Mouse (Mus musculus) heart, embryonic 16.5 days (tissue): Measurements from ENCODE around the gene Gipc3. TPM values are rescaled to one million over a fixed set of nuclear protein-coding genes. Genes with fewer than 3 reads are reported as not detected.
A peak's percentile ranks its signal among the peaks of the same experiment; 100 is the strongest.

Experiments used
- ATAC-seq: fragments of 200-750 bp; cut with Nextera tagmentation; replicated peaks from 2 replicates; pipeline ENCODE4 v1.8.0; 2017; ENCODE audit warnings: moderate number of reproducible peaks; ENCODE audit not compliant: insufficient read depth, low FRiP score; ENCODE audit errors: extremely low read depth
- H3K27ac ChIP-seq: fragments of 300-500 bp; sonication (generic); 2 replicates; pipeline ENCODE4 v1.5.1; 2014; ENCODE audit warnings: mild to moderate bottlenecking, low read length, control low read depth, moderate library complexity
- H3K27me3 ChIP-seq: fragments of 300-500 bp; sonication (generic); 2 replicates; pipeline ENCODE4 v1.6.1; 2014; ENCODE audit warnings: low read length, mixed read lengths; ENCODE audit not compliant: control insufficient read depth, insufficient read depth
- H3K36me3 ChIP-seq: fragments of 300-500 bp; sonication (generic); 2 replicates; pipeline ENCODE4 v1.6.1; 2014; ENCODE audit not compliant: control insufficient read depth, insufficient read depth
- H3K4me1 ChIP-seq: fragments of 300-500 bp; sonication (generic); 2 replicates; pipeline ENCODE4 v1.6.1; 2014; ENCODE audit warnings: low read length, mixed read lengths; ENCODE audit not compliant: control insufficient read depth, insufficient read depth
- H3K4me2 ChIP-seq: fragments of 300-500 bp; sonication (generic); 2 replicates; pipeline ENCODE4 v1.6.1; 2014; ENCODE audit warnings: low read depth, mild to moderate bottlenecking, control low read depth, low read length
- H3K4me3 ChIP-seq: fragments of 300-500 bp; sonication (generic); 2 replicates; pipeline ENCODE4 v1.5.1; 2014; ENCODE audit warnings: mild to moderate bottlenecking, control low read depth, low read length
- H3K9ac ChIP-seq: fragments of 300-500 bp; sonication (generic); 2 replicates; pipeline ENCODE4 v1.6.1; 2014; ENCODE audit warnings: low read length, control low read depth
- H3K9me3 ChIP-seq: fragments of 300-500 bp; sonication (generic); replicated peaks from 2 replicates; pipeline ENCODE4 v1.6.1; 2016; ENCODE audit warnings: low read length; ENCODE audit not compliant: control insufficient read depth
- WGBS: fragments of 180-500 bp; shearing (Covaris S2); extraction: QIAGEN DNeasy Blood & Tissue Kit; methylation state at CpG from one replicate; pipeline ENCODE4 v1.1.7; 2014; 5-methylcytosine and 5-hydroxymethylcytosine counted together
- polyA plus RNA-seq: library from polyadenylated mRNA; unstranded; fragments of >200 nt; fragmentation: Nextera tagmentation; extraction: Ambion mirVana; gene quantifications from 2 replicates; pipeline ENCODE4 v1.2.1, GENCODE M21; 2015

Gipc3 gene
- polyA plus RNA-seq, 1 experiment from 2014 or later: 0.08 TPM

- H3K4me2 ChIP-seq: no peak overlapping the region
- 66% methylated on average over 9 of the region's 9 CpGs for WGBS
- no peaks in the 10 kb centered on the region for H3K27me3 ChIP-seq
- ATAC-seq: no peak
- H3K4me3 ChIP-seq: no peak overlapping the region
- no peaks in the 10 kb centered on the region for H3K9me3 ChIP-seq
- peaks cover 2% of the 10 kb centered on the region; the same call in 1 of the 2 replicates for H3K36me3 ChIP-seq
- H3K4me1 ChIP-seq: peaks cover 25% of the 10 kb centered on the region
- no peak overlapping the region for H3K27ac ChIP-seq
- H3K9ac ChIP-seq: no peak overlapping the region
Observed at GRCm38 (mm10) chr10:81354738-81355477, 11.8 kb upstream of the Gipc3 start.

- peaks cover 28% of the 10 kb centered on the region for H3K4me1 ChIP-seq
- ATAC-seq: no peak
- peak overlapping the region; percentile 42; the same call in 1 of the 2 replicates for H3K27ac ChIP-seq
- H3K9ac ChIP-seq: no peak overlapping the region
- H3K9me3 ChIP-seq: no peaks in the 10 kb centered on the region
- H3K4me2 ChIP-seq: 0 out of 2 replicates have a peak overlapping the region, but pooled peaks have one; percentile 15
- 17% methylated on average over 9 of the region's 9 CpGs for WGBS
- H3K4me3 ChIP-seq: no peak overlapping the region
- peaks cover 11% of the 10 kb centered on the region; the same call in 1 of the 2 replicates for H3K36me3 ChIP-seq
- H3K27me3 ChIP-seq: no peaks in the 10 kb centered on the region
Observed at GRCm38 (mm10) chr10:81351678-81352291, 8.7 kb upstream of the Gipc3 start.

GRCm38 (mm10) chr10:81350351-81351063 is 7.4 kb upstream of the Gipc3 start, which contains the start of gene Hmg20b:
Hmg20b (minus strand) TSS chr10:81350480.
- peak within 1 kb of the TSS; percentile 89 for H3K27ac ChIP-seq
- no peaks in the 10 kb centered on the region for H3K27me3 ChIP-seq
- under 1% methylated on average over 54 of the region's 54 CpGs for WGBS
- peak within 1 kb of the TSS; percentile 79 for H3K4me2 ChIP-seq
- no peaks in the 10 kb centered on the region for H3K9me3 ChIP-seq
- peaks cover 31% of the 10 kb centered on the region for H3K4me1 ChIP-seq
- H3K9ac ChIP-seq: peak within 1 kb of the TSS; percentile 94
- H3K4me3 ChIP-seq: peak within 1 kb of the TSS; percentile 83
- ATAC-seq: peak; percentile 93
- H3K36me3 ChIP-seq: peaks cover 11% of the 10 kb centered on the region; the same call in 1 of the 2 replicates

- H3K36me3 ChIP-seq: peaks cover 11% of the 10 kb centered on the region; the same call in 1 of the 2 replicates
- no peaks in the 10 kb centered on the region for H3K27me3 ChIP-seq
- no peak; the same call in 1 of the 2 replicates for ATAC-seq
- no peaks in the 10 kb centered on the region for H3K9me3 ChIP-seq
- peak overlapping the region; percentile 79 for H3K4me2 ChIP-seq
- peak overlapping the region; percentile 83 for H3K4me3 ChIP-seq
- peaks cover 31% of the 10 kb centered on the region for H3K4me1 ChIP-seq
- H3K27ac ChIP-seq: peak overlapping the region; percentile 89
- H3K9ac ChIP-seq: peak overlapping the region; percentile 94
- WGBS: under 1% methylated on average over 26 of the region's 29 CpGs
Observed at GRCm38 (mm10) chr10:81349961-81350350, 6.9 kb upstream of the Gipc3 start.

GRCm38 (mm10) chr10:81349146-81349545 is 6.1 kb upstream of the Gipc3 start:
- Histone ChIP-seq H3K9ac (peak overlapping the region; percentile 94), H3K9me3 (no peaks in the 10 kb centered on the region), H3K4me1 (peaks cover 31% of the 10 kb centered on the region), H3K27me3 (no peaks in the 10 kb centered on the region), H3K4me3 (peak overlapping the region; percentile 83), H3K4me2 (peak overlapping the region; percentile 79), H3K36me3 (peaks cover 11% of the 10 kb centered on the region; the same call in 1 of the 2 replicates), H3K27ac (peak overlapping the region; percentile 89)
- 9% methylated on average over 12 of the region's 12 CpGs for WGBS
- ATAC-seq: no peak

GRCm38 (mm10) chr10:81346453-81347067 is 3.5 kb upstream of the Gipc3 start:
- Histone ChIP-seq H3K4me2 (peak overlapping the region; percentile 54), H3K27ac (0 out of 2 replicates have a peak overlapping the region, but pooled peaks have one; percentile 21)
- no peak for ATAC-seq

GRCm38 (mm10) chr10:81345162-81345534 is 2.1 kb upstream of the Gipc3 start:
- WGBS: 77% methylated on average over 4 of the region's 4 CpGs
- Histone ChIP-seq H3K36me3 (peaks cover 11% of the 10 kb centered on the region; the same call in 1 of the 2 replicates), H3K27me3 (peaks cover 18% of the 10 kb centered on the region), H3K9me3 (no peaks in the 10 kb centered on the region), H3K9ac (no peak overlapping the region), H3K27ac (no peak overlapping the region), H3K4me2 (no peak overlapping the region), H3K4me1 (peaks cover 29% of the 10 kb centered on the region), H3K4me3 (no peak overlapping the region)
- ATAC-seq: no peak

More at GRCm38 (mm10) chr10:81346453-81347067, 3.5 kb upstream of the Gipc3 start:
- peak overlapping the region; percentile 13 for H3K4me3 ChIP-seq
- 21% methylated on average over 54 of the region's 55 CpGs for WGBS
- peaks cover 31% of the 10 kb centered on the region for H3K4me1 ChIP-seq
- peaks cover 11% of the 10 kb centered on the region; the same call in 1 of the 2 replicates for H3K36me3 ChIP-seq
- H3K9ac ChIP-seq: peak overlapping the region; percentile 56
- H3K27me3 ChIP-seq: peaks cover 18% of the 10 kb centered on the region
- no peaks in the 10 kb centered on the region for H3K9me3 ChIP-seq

- Histone ChIP-seq H3K36me3 (peaks cover 11% of the 10 kb centered on the region; the same call in 1 of the 2 replicates), H3K27me3 (peaks cover 18% of the 10 kb centered on the region), H3K9ac (no peak overlapping the region), H3K4me3 (no peak overlapping the region), H3K27ac (no peak overlapping the region), H3K4me2 (no peak overlapping the region), H3K9me3 (no peaks in the 10 kb centered on the region), H3K4me1 (peaks cover 27% of the 10 kb centered on the region)
- 35% methylated on average over 8 of the region's 8 CpGs for WGBS
- ATAC-seq: no peak
Observed at GRCm38 (mm10) chr10:81344421-81345161, 1.5 kb upstream of the Gipc3 start.
